Mouse (Mus musculus): ENCODE results near the gene Slamf9. TPM values are rescaled to one million over a fixed set of nuclear protein-coding genes. Genes with fewer than 3 reads are reported as not detected.
A peak's percentile ranks its signal among the peaks of the same experiment; 100 is the strongest.

Gene Slamf9
- total and polyA plus RNA-seq, 3 experiments: 0.38 TPM; not detected in 2

- Histone ChIP-seq H3K27me3 (ENCODE audit: control insufficient read depth in 1 of 2, insufficient read depth in 2 of 2, low read length in 2 of 2) (no peaks in the 10 kb centered on the region), H3K27ac (ENCODE audit: control insufficient read depth, low read depth, low read length) (peak overlapping the region; percentile 8; the same call in 1 of the 2 replicates), H3K9ac (ENCODE audit: control insufficient read depth, low read depth, low read length, poor library complexity, severe bottlenecking) (no peak overlapping the region), H3K4me3 (ENCODE audit: control insufficient read depth in 1 of 2, insufficient read depth in 1 of 2, low read depth in 2 of 2, low read length in 2 of 2) (no peak overlapping the region), H3K9me3 (replicated peaks; ENCODE audit: insufficient read depth, low read length) (no peaks in the 10 kb centered on the region), H3K79me2 (ENCODE audit: control insufficient read depth, insufficient read depth, low read length, poor library complexity) (peaks cover 6% of the 10 kb centered on the region), H3K4me1 (ENCODE audit: control insufficient read depth in 1 of 2, insufficient read depth in 2 of 2, low read length in 2 of 2) (peaks cover 6 to 32% of the 10 kb centered on the region in 2 experiments), H3K36me3 (ENCODE audit: control insufficient read depth in 1 of 2, insufficient read depth in 2 of 2, low read length in 2 of 2) (peaks cover 0 to 22% of the 10 kb centered on the region in 2 experiments; a peak in 2 of 4 replicates)
- TF ChIP-seq POLR2AphosphoS5 (IDR thresholded peaks at IDR 0.05; ENCODE audit: borderline replicate concordance, low read depth, low read length) (no peak), BHLHE40 (IDR thresholded peaks at IDR 0.05; ENCODE audit: borderline replicate concordance, low read depth, low read length) (no peak), HCFC1 (IDR thresholded peaks at IDR 0.05; ENCODE audit: low read depth, low read length) (no peak), TAL1 (IDR thresholded peaks at IDR 0.05; ENCODE audit: low read length) (no peak), GATA1 (IDR thresholded peaks at IDR 0.05; ENCODE audit: low read depth, low read length) (no peak), ZC3H11A (IDR thresholded peaks at IDR 0.05; ENCODE audit: low read depth, low read length) (no peak), MYC (IDR thresholded peaks at IDR 0.05; ENCODE audit: low read depth, low read length) (no peak), RAD21 (IDR thresholded peaks at IDR 0.05; ENCODE audit: low read depth, low read length) (no peak), MAZ (IDR thresholded peaks at IDR 0.05; ENCODE audit: low read depth, low read length) (no peak), POLR2A (IDR thresholded peaks at IDR 0.05; ENCODE audit: control insufficient read depth in 1 of 2, insufficient read depth in 1 of 2, low read depth in 1 of 2, low read length in 2 of 2, poor library complexity in 1 of 2) (no peak), ZNF384 (IDR thresholded peaks at IDR 0.05; ENCODE audit: low read depth, low read length) (no peak), NRF1 (IDR thresholded peaks at IDR 0.05; ENCODE audit: insufficient read depth, low read depth, low read length, poor library complexity, severe bottlenecking) (no peak), NELFE (IDR thresholded peaks at IDR 0.05; ENCODE audit: low read depth, low read length) (no peak), RCOR1 (IDR thresholded peaks at IDR 0.05; ENCODE audit: low read depth, low read length) (no peak), MEF2A (IDR thresholded peaks at IDR 0.05; ENCODE audit: extremely low read depth, insufficient replicate concordance, low read depth, low read length, poor library complexity, severe bottlenecking) (no peak), UBTF (IDR thresholded peaks at IDR 0.05; ENCODE audit: borderline replicate concordance, insufficient read depth, low read depth, low read length) (no peak), EP300 (IDR thresholded peaks at IDR 0.05; ENCODE audit: low read depth in 1 of 2, low read length in 2 of 2) (no peak), GABPA (IDR thresholded peaks at IDR 0.05; ENCODE audit: low read depth, low read length) (no peak), TCF12 (IDR thresholded peaks at IDR 0.05; ENCODE audit: low read depth, low read length) (no peak)
- peak; percentile 15 for DNase-seq (ENCODE audit: low read depth, low spot score)
Measured at GRCm38 (mm10) chr1:172509235-172509634, 34.1 kb downstream of the Slamf9 start.

- Histone ChIP-seq H3K4me3 (ENCODE audit: control insufficient read depth in 1 of 2, insufficient read depth in 1 of 2, low read depth in 2 of 2, low read length in 2 of 2) (no peak overlapping the region), H3K27ac (ENCODE audit: control insufficient read depth, low read depth, low read length) (no peak overlapping the region), H3K79me2 (ENCODE audit: control insufficient read depth, insufficient read depth, low read length, poor library complexity) (no peaks in the 10 kb centered on the region; the same call in 1 of the 2 replicates), H3K36me3 (ENCODE audit: control insufficient read depth in 1 of 2, insufficient read depth in 2 of 2, low read length in 2 of 2) (peaks cover 0 to 28% of the 10 kb centered on the region in 2 experiments; a peak in 2 of 4 replicates), H3K9ac (ENCODE audit: control insufficient read depth, low read depth, low read length, poor library complexity, severe bottlenecking) (no peak overlapping the region), H3K9me3 (replicated peaks; ENCODE audit: insufficient read depth, low read length) (no peaks in the 10 kb centered on the region), H3K27me3 (ENCODE audit: control insufficient read depth in 1 of 2, insufficient read depth in 2 of 2, low read length in 2 of 2) (no peaks in the 10 kb centered on the region), H3K4me1 (ENCODE audit: control insufficient read depth in 1 of 2, insufficient read depth in 2 of 2, low read length in 2 of 2) (peaks cover 11 to 40% of the 10 kb centered on the region in 2 experiments)
- TF ChIP-seq ZNF384 (IDR thresholded peaks at IDR 0.05; ENCODE audit: low read depth, low read length): no peak
- no peak for TF ChIP-seq ZKSCAN1 (IDR thresholded peaks at IDR 0.05; ENCODE audit: low read depth, low read length)
- no peak for TF ChIP-seq NRF1 (IDR thresholded peaks at IDR 0.05; ENCODE audit: insufficient read depth, low read depth, low read length, poor library complexity, severe bottlenecking)
- no peak for TF ChIP-seq MYC (IDR thresholded peaks at IDR 0.05; ENCODE audit: low read depth, low read length)
- TF ChIP-seq EP300 (IDR thresholded peaks at IDR 0.05; ENCODE audit: low read depth in 1 of 2, low read length in 2 of 2): no peak
- no peak for TF ChIP-seq USF2 (IDR thresholded peaks at IDR 0.05; ENCODE audit: borderline replicate concordance in 1 of 2, insufficient read depth in 1 of 2, low read depth in 1 of 2, low read length in 2 of 2)
- no peak for TF ChIP-seq MAFK (IDR thresholded peaks at IDR 0.05; ENCODE audit: borderline replicate concordance, low read depth, low read length)
- TF ChIP-seq POLR2AphosphoS5 (IDR thresholded peaks at IDR 0.05; ENCODE audit: borderline replicate concordance, low read depth, low read length): no peak
- TF ChIP-seq TAL1 (IDR thresholded peaks at IDR 0.05; ENCODE audit: low read length): no peak
- TF ChIP-seq JUND (IDR thresholded peaks at IDR 0.05; ENCODE audit: low read depth, low read length): no peak
- no peak for DNase-seq (ENCODE audit: low read depth, low spot score)
Measured at GRCm38 (mm10) chr1:172509983-172510382, 34.8 kb downstream of the Slamf9 start.

Measured in MEL (cell line).